Mouse (Mus musculus): Measurements from ENCODE around the gene Gm7792. TPM values are rescaled to one million over a fixed set of nuclear protein-coding genes. Genes with fewer than 3 reads are reported as not detected.
"Not testable (repeated sequence)": the region's sequence is repeated elsewhere in the genome, so short reads cannot be mapped to it uniquely, and the experiment has no call there.

The Gm7792 gene
- not detected in 3 replicates for total RNA-seq (2017)

DNA sequence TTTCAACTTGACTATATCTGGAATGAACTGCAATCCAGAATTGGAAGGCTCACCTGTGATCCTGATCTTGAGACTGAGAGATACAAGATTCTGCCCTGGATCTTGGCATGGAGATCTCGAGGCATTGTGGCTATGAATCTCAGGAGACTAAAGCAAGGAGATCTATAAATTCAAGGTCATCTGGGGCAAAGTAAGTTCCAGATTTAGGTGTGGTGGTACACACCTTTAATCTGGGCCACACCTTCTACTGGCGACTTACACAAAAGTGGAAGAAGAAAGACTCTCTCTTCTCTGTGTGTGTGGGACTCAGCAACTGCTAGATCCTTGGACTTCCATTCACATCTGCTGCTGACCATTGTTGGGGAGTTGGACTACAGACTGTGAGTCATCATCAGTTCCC is at the start of gene Gm7792:
Gene Gm7792 (plus strand): TSS at position 301 of the 400 bp plus-strand sequence.
- not testable (repeated sequence) for ATAC-seq (replicated peaks; ENCODE audit: insufficient number of reproducible peaks, low FRiP score, low TSS enrichment, poor library complexity, severe bottlenecking)

Other genes with a start within 250 kb of the Gm7792 start
- not detected in 3 replicates for gene C87414, start 172.2 kb upstream of the Gm7792 start, total RNA-seq (2017)
- gene Gm16429, start 85.3 kb downstream of the Gm7792 start, total RNA-seq (2017): not detected in 3 replicates
- not detected in 3 replicates for gene BC061212, start 226.8 kb downstream of the Gm7792 start, total RNA-seq (2017)
- 0.48 TPM in 1 of 3 replicates, not detected in the others for gene Gm6351, start 232.6 kb downstream of the Gm7792 start, total RNA-seq (2017)